Mouse (Mus musculus) small intestine, adult 2 months (tissue): ENCODE data around the gene P2rx3.

Source experiments
- CTCF ChIP-seq: fragments of 200-500 bp; IDR thresholded peaks from 2 replicates; pipeline ENCODE4 v1.5.1; 2012; ENCODE audit warnings: low read depth, mild to moderate bottlenecking, control low read depth, inconsistent platforms, low read length, moderate library complexity, mixed read lengths; ENCODE audit not compliant: insufficient replicate concordance, insufficient read length; ENCODE audit errors: extremely low read depth
- POLR2A ChIP-seq: fragments of 200-500 bp; IDR thresholded peaks from 2 replicates; pipeline ENCODE4 v1.6.1; 2012; ENCODE audit warnings: low read depth, mild to moderate bottlenecking, control low read depth, inconsistent platforms, low read length, moderate library complexity

GRCm38 (mm10) chr2:85014588-85014982, 22.7 kb downstream of the P2rx3 start:
- TF ChIP-seq CTCF (no peak), POLR2A (no peak)
